Mouse (Mus musculus): ENCODE data around the gene Tiprl.

- TF ChIP-seq GATA2 (IDR thresholded peaks at IDR 0.05; ENCODE audit: borderline replicate concordance, low read depth, low read length): no peak
- no peak for TF ChIP-seq CTCF (IDR thresholded peaks at IDR 0.05; ENCODE audit: low read depth, low read length)
- TF ChIP-seq POLR2AphosphoS5 (IDR thresholded peaks at IDR 0.05; ENCODE audit: insufficient replicate concordance, low read depth, low read length): no peak
Observed at GRCm38 (mm10) chr1:165190571-165191273, 46.1 kb downstream of the Tiprl start.
